Mouse (Mus musculus): ENCODE results near the gene Wfdc17. TPM values are rescaled to one million over a fixed set of nuclear protein-coding genes. Genes with fewer than 3 reads are reported as not detected.

Wfdc17 gene
- total RNA-seq, 2 experiments from 2014 or later: not detected

DNA sequence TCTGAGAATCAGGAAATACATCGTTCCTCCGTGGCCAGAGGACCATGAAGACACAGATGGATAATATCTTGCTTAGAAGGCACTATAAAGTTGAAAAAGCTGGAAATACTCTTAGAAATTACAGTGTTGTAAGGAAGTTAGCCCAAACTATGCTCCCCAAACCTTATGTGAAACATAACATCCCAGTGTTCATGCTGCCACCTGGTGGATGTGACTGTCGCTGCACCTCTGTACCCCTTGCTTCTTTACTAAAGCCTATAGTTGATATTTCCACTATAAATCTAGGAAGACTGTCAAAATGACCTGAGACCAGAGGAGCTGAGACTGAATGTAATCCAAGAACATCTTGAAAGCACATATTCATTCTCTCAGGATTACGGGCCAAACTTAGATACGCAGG is 35.5 kb downstream of the Wfdc17 start:
- peak; percentile 76 to 89 for DNase-seq (ENCODE audit: low spot score in 2 of 2)

- no peak for DNase-seq (ENCODE audit: low spot score in 2 of 2)
These were observed 36.7 kb downstream of the Wfdc17 start for GRCm38 (mm10) chr11:83740443-83740991.

DNA sequence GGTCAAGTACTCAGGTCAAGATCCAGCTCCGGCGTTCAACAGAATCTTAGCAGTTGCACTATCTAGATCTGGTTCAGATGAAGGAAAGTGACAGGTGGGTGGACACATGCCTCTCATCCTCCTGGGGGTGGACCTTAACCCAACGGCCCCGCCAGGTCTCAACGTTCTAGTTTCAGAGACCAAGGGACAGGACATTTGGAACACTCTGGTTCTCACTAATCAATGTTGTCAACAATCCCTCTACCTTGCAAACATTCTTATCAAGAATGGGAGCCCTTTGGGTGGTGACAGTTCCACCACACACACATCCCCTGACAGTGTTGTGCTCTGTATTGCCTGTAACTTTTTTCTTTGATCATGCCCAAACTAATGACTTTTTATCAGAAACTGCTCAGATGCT is 38.0 kb downstream of the Wfdc17 start:
- DNase-seq (ENCODE audit: low spot score in 2 of 2): no peak

- no peak for DNase-seq (ENCODE audit: low spot score in 2 of 2)
These were observed 39.1 kb downstream of the Wfdc17 start for GRCm38 (mm10) chr11:83742731-83743355.

GRCm38 (mm10) chr11:83743525-83743924 is 39.7 kb downstream of the Wfdc17 start:
- DNase-seq (ENCODE audit: low spot score in 2 of 2): no peak

DNA sequence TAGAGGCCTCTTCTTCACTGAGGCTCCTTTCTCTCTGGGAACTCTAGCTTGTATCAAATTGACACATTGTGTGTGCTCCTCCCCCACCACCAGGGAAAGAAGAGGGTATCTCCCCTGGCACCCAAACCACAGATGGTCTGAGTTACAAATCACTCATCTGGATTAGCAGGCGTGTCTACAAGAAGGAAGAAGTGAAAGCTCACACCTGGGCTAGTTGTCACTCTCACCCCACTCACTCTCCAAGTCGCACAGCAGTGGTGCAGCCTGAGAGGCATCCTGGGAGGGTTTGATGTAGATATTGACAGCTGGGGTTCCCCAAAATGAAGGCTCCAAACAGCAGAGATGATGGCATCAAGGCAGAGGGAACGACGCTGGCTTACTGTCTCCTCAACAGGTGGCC is 42.4 kb downstream of the Wfdc17 start:
- no peak for DNase-seq (ENCODE audit: low spot score in 2 of 2)

DNA sequence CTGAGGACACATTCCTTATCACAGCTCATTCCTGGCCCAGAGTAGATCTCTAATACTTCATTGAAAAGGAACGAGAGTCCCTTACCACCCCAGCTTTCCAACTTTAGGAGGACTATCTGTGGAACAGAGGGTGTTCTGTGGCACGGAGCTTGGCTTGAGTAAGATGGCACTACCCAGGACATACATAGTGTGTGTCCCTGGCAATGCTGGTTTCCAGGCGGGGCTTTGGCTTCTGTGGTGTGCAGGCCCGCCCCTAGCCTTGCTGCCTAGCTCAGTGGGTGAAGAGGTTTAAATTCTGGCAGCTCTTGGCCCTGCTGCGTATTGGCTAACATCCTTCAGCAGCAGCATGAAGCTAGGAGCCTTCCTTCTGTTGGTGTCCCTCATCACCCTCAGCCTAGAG is 42.9 kb downstream of the Wfdc17 start, which contains the start of gene Wfdc21:
Wfdc21 (plus strand) TSS at position 260 of the 400 bp plus-strand sequence.
- no peak for DNase-seq (ENCODE audit: low spot score in 2 of 2)

DNA sequence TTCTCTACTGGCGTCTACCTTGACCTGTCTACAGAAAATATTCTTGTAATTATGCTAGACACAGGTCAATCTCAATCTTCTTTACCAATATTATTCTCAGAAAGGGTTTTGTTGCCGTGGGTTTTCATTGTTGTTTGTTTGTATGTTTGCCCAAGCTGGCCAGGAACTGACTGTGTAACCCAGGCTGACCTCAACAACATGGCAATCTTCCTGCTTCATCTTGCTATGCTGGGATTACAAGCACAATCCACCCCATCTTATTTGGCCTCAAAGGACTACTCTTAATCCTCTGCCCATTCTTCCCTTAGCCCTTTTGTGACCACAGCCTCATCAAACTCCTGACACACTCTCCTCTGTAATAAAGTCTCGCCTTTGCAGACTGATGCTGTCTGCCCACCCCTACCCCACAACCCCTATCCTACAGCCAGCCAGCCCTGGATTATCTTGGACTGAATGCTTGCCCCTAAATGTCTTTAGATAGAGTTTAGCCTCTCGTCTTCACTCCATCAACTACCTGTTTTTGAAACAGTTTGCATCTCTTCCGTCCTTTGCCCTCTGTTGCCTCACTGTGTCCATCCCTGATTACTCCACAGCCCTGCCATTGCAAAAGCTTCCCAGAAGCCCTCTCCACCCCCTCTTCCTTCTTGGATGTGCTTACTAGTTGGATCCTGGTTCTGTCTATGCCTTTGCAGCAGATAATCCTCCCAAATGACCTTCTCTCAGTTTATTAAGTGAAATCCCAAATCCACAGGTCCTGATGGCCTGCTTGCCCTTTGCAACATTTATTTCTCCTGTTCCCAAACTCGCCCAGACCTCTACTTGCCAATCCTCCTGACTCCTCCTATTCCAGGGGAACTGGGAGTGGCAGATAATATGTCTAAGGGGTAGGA is 43.8 kb downstream of the Wfdc17 start:
- no peak for DNase-seq (ENCODE audit: low spot score in 2 of 2)

DNA sequence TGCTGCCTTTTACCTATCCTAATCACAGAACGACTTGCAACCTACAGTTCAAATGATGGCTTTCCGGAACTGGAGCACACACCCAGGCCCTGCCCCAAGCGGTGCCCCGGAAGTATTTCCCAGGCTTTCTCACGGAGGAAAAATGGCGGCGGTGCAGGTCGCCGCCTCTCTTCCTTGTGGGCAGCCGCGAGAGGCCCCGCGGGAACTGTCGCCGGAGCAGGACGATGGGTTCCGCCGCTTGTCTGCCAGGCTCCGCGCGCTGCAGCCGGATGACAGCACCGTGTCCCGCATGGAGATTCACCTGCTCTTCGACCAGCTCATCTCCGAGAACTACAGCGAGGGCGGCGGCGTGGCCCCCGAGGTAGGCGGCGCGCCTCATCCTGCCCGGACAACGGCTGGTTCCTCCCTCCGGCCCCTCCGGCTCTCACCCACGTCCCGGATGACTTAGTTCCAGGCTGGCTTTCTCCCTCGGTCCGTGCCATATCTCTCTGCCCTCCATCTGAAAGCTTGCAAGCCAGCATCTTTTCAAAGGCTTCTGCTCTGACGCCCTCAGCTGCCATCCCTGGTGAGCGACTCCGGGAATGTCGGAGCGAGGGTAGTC is 49.9 kb downstream of the Wfdc17 start, which contains the start of gene Heatr6:
Heatr6 (plus strand) TSS at position 116 of the 601 bp plus-strand sequence.
- peak; percentile 90 to 91 for DNase-seq (ENCODE audit: low spot score in 2 of 2)

GRCm38 (mm10) chr11:83754227-83754626 is 50.4 kb downstream of the Wfdc17 start:
- no peak for DNase-seq (ENCODE audit: low spot score in 2 of 2)

Other genes with a start within 250 kb of the Wfdc17 start
- gene Mmp28, start 240.9 kb upstream of the Wfdc17 start, total RNA-seq (2021): 1 to 10 TPM; 2.5 to 3.9 TPM
- 10 to 100 TPM; 56.2 to 60.3 TPM for gene Taf15, start 230.9 kb upstream of the Wfdc17 start, total RNA-seq (2021)
- not detected for gene Heatr9, start 181.8 kb upstream of the Wfdc17 start, total RNA-seq (2021)
- not detected for gene Ccl5, start 173.5 kb upstream of the Wfdc17 start, total RNA-seq (2021)
- 1 to 10 TPM; 2.7 to 2.8 TPM for gene Ccl9, start 125.4 kb upstream of the Wfdc17 start, total RNA-seq (2021)
- under 1 TPM; 0.75 to 0.98 TPM for gene Ccl6, start 110.9 kb upstream of the Wfdc17 start, total RNA-seq (2021)
- gene Rpl9-ps1, start 58.4 kb upstream of the Wfdc17 start, total RNA-seq (2021): not detected
- not detected for gene Ccl3, start 54.6 kb upstream of the Wfdc17 start, total RNA-seq (2021)
- gene Ccl4, start 41.4 kb upstream of the Wfdc17 start, total RNA-seq (2021): not detected
- 1 to 10 TPM; 1.1 to 1.2 TPM for gene Wfdc18, start 5.0 kb downstream of the Wfdc17 start, total RNA-seq (2021)
- gene Wfdc21, start 42.9 kb downstream of the Wfdc17 start, total RNA-seq (2021): not detected
- gene Heatr6, start 49.7 kb downstream of the Wfdc17 start, total RNA-seq (2021): 10 to 100 TPM; 12.0 to 13.2 TPM
- under 1 TPM; 0.21 to 0.68 TPM for gene Hnf1b, start 146.1 kb downstream of the Wfdc17 start, total RNA-seq (2021)
- 10 to 100 TPM; 14.0 to 15.0 TPM for gene Ddx52, start 238.1 kb downstream of the Wfdc17 start, total RNA-seq (2021)